Mouse (Mus musculus) thymus, postnatal 0 days (tissue): Measurements from ENCODE around the gene Igsf21. TPM values are rescaled to one million over a fixed set of nuclear protein-coding genes. Genes with fewer than 3 reads are reported as not detected.

Experiments
- DNase-seq: peaks from one replicate; pipeline ENCODE4 v3.0.0-alpha.2; 2015; ENCODE audit warnings: low spot score
- polyA plus RNA-seq: library from polyadenylated mRNA; unstranded; fragments of >200 nt; fragmentation: Nextera tagmentation; extraction: Ambion mirVana; gene quantifications from 2 replicates; pipeline ENCODE4 v1.2.1, GENCODE M21; 2015

The Igsf21 gene
- polyA plus RNA-seq, 1 experiment from 2014 or later: 0.39 TPM

- no peak for DNase-seq
These were observed 49.9 kb downstream of the Igsf21 start for GRCm38 (mm10) chr4:140196717-140197116.

- no peak for DNase-seq
These were observed 54.1 kb downstream of the Igsf21 start for GRCm38 (mm10) chr4:140192276-140193002.

GRCm38 (mm10) chr4:140189601-140190000, 57.0 kb downstream of the Igsf21 start:
- DNase-seq: no peak

GRCm38 (mm10) chr4:140188626-140189025, 58.0 kb downstream of the Igsf21 start:
- no peak for DNase-seq

- DNase-seq: no peak
These were observed 59.0 kb downstream of the Igsf21 start for GRCm38 (mm10) chr4:140187404-140188145.

GRCm38 (mm10) chr4:140179576-140179975, 67.0 kb downstream of the Igsf21 start:
- no peak for DNase-seq

GRCm38 (mm10) chr4:140177055-140177454, 69.5 kb downstream of the Igsf21 start:
- DNase-seq: no peak

GRCm38 (mm10) chr4:140173746-140174399, 72.7 kb downstream of the Igsf21 start:
- no peak for DNase-seq

GRCm38 (mm10) chr4:140173084-140173483, 73.5 kb downstream of the Igsf21 start:
- DNase-seq: no peak

GRCm38 (mm10) chr4:140171917-140172316, 74.7 kb downstream of the Igsf21 start:
- DNase-seq: no peak

- no peak for DNase-seq
These were observed 75.4 kb downstream of the Igsf21 start for GRCm38 (mm10) chr4:140171189-140171588.

GRCm38 (mm10) chr4:140165851-140166250, 80.7 kb downstream of the Igsf21 start:
- no peak for DNase-seq

GRCm38 (mm10) chr4:140164662-140165061, 81.9 kb downstream of the Igsf21 start:
- DNase-seq: no peak

GRCm38 (mm10) chr4:140159617-140160016, 87.0 kb downstream of the Igsf21 start:
- no peak for DNase-seq

- DNase-seq: no peak
These were observed 91.6 kb downstream of the Igsf21 start for GRCm38 (mm10) chr4:140154899-140155463.

- no peak for DNase-seq
These were observed 92.1 kb downstream of the Igsf21 start for GRCm38 (mm10) chr4:140154484-140154883.

GRCm38 (mm10) chr4:140153711-140154114, 92.9 kb downstream of the Igsf21 start:
- DNase-seq: no peak

GRCm38 (mm10) chr4:140153101-140153500, 93.5 kb downstream of the Igsf21 start:
- peak; percentile 11 for DNase-seq

- no peak for DNase-seq
These were observed 96.9 kb downstream of the Igsf21 start for GRCm38 (mm10) chr4:140149706-140150105.

GRCm38 (mm10) chr4:140147857-140148695, 98.5 kb downstream of the Igsf21 start:
- DNase-seq: no peak
